Mouse (Mus musculus) lung, embryonic 15.5 days (tissue): Measurements from ENCODE around the gene Cacna1b. TPM values are rescaled to one million over a fixed set of nuclear protein-coding genes. Genes with fewer than 3 reads are reported as not detected.

Experiments used
- ATAC-seq: fragments of 200-750 bp; cut with Nextera tagmentation; 2 replicates; pipeline ENCODE4 v1.8.0; 2017; ENCODE audit warnings: moderate number of reproducible peaks, borderline replicate concordance; ENCODE audit not compliant: low FRiP score, low TSS enrichment; ENCODE audit errors: extremely low read depth
- H3K27ac ChIP-seq: fragments of 300-500 bp; sonication (generic); 2 replicates; pipeline ENCODE4 v1.5.1; 2015; ENCODE audit warnings: moderate library complexity, mild to moderate bottlenecking, inconsistent platforms
- H3K27me3 ChIP-seq: fragments of 300-500 bp; sonication (generic); 2 replicates; pipeline ENCODE4 v1.6.1; 2015; ENCODE audit warnings: inconsistent platforms
- H3K36me3 ChIP-seq: fragments of 300-500 bp; sonication (generic); 2 replicates; pipeline ENCODE4 v1.6.1; 2015; ENCODE audit warnings: inconsistent platforms
- H3K4me1 ChIP-seq: fragments of 300-500 bp; sonication (generic); 2 replicates; pipeline ENCODE4 v1.6.1; 2015; ENCODE audit warnings: inconsistent platforms
- H3K4me2 ChIP-seq: fragments of 300-500 bp; sonication (generic); 2 replicates; pipeline ENCODE4 v1.6.1; 2015; ENCODE audit warnings: inconsistent platforms, mild to moderate bottlenecking, moderate library complexity
- H3K4me3 ChIP-seq: fragments of 300-500 bp; sonication (generic); 2 replicates; pipeline ENCODE4 v1.5.1; 2015; ENCODE audit warnings: mild to moderate bottlenecking, inconsistent platforms
- H3K9ac ChIP-seq: fragments of 300-500 bp; sonication (generic); 2 replicates; pipeline ENCODE4 v1.6.1; 2015; ENCODE audit warnings: inconsistent platforms
- H3K9me3 ChIP-seq: fragments of 300-500 bp; sonication (generic); 2 replicates; pipeline ENCODE4 v1.6.1; 2016; ENCODE audit warnings: inconsistent platforms
- WGBS: fragments of 180-500 bp; shearing (Covaris S2); methylation state at CpG from one replicate; pipeline ENCODE4 v1.1.7; 2015; 5-methylcytosine and 5-hydroxymethylcytosine counted together
- polyA plus RNA-seq: library from polyadenylated mRNA; unstranded; fragments of >200 nt; fragmentation: Nextera tagmentation; extraction: Ambion mirVana; gene quantifications from 2 replicates; pipeline ENCODE4 v1.2.1, GENCODE M21; 2015

Cacna1b gene
- polyA plus RNA-seq, 1 experiment from 2014 or later: 0.31 TPM

DNA sequence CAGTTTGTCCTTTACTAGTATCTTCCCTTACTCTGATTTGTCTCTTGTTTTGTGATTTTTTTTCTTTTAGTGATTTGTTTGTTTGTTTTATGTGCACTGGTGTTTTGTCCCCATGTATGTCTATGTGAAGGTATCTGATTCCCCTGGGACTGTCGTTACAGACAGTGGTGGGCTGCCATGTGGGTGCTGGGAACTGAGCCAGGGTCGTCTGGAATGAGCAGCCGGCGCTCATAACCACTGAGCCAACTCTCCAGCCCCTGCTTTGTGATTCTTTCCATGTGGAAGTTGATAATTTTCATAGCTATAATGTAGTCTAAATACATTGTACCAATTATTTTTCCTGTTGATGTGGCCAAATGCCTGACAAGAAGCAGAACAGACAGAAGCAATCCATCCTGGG is 7.9 kb upstream of the Cacna1b start:
- WGBS: 60% methylated on average over 4 of the region's 4 CpGs
- Histone ChIP-seq H3K36me3 (no peaks in the 10 kb centered on the region), H3K27ac (no peak overlapping the region), H3K4me1 (no peaks in the 10 kb centered on the region), H3K4me2 (no peak overlapping the region), H3K27me3 (no peaks in the 10 kb centered on the region), H3K9me3 (no peaks in the 10 kb centered on the region), H3K4me3 (no peak overlapping the region), H3K9ac (no peak overlapping the region)
- ATAC-seq: no peak

DNA sequence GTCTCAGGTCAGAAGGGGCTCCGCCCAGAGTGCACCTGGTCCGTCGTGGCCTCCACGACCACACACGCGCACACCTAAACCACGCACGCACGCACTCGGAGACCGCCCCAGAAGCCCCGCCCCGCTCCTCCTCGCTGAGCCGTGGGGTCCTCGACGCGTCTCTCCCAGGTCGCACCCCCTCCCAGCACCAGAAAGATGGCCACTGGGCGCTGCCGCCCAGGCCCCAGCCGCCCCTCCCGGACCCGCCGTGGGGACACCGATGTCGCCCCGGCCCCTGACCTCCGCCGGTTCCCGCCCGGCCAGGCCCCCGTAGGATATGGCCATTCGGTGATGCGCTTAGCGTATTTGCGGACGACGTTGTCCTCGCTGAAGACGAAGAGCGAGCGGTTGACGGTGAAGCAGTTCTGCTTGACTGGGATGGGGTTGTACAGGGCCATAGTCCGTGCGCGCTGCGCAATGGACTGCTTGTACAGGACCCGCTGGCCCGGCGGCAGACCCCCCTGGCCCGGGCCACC is 449 bp downstream of the Cacna1b start:
- ATAC-seq: peak; percentile 43; the same call in 1 of the 2 replicates
- Histone ChIP-seq H3K9ac (no peak overlapping the region), H3K36me3 (no peaks in the 10 kb centered on the region)

DNA sequence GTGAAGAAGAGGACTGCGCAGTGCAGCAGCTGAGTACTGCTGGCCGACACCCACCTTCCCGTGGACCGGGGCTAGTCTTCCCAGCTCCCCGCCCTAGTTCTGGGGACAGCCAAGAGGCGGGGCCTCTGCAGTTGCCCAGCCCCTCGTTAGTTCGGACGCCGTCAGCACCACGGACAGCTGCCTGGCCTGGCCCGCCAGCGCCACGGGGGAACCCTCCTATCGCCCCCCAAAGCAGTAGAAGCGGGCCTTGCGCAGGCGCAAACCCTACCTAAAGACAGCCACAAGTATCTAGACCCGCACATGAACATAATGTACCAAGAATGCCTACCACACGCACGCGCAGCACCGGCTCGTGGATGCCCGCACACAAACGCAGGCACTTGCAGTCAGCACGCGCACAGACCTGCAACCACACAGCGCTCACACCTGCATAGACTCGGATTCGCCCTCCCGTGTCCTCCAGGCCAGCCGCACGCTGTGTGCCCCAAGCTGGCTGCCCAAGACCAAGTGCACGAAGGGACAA is 968 bp downstream of the Cacna1b start:
- Histone ChIP-seq H3K4me3 (peak overlapping the region; percentile 53), H3K27ac (no peak overlapping the region), H3K4me1 (peaks cover 19% of the 10 kb centered on the region), H3K9ac (no peak overlapping the region), H3K36me3 (no peaks in the 10 kb centered on the region), H3K9me3 (no peaks in the 10 kb centered on the region), H3K27me3 (peaks cover 36% of the 10 kb centered on the region), H3K4me2 (peak overlapping the region; percentile 98)
- WGBS: under 1% methylated on average over 35 of the region's 35 CpGs
- peak; percentile 74; the same call in 1 of the 2 replicates for ATAC-seq

More for the DNA sequence above, 449 bp downstream of the Cacna1b start:
- no peak overlapping the region for H3K27ac ChIP-seq
- peaks cover 36% of the 10 kb centered on the region for H3K27me3 ChIP-seq
- no peaks in the 10 kb centered on the region for H3K9me3 ChIP-seq
- under 1% methylated on average over 47 of the region's 52 CpGs for WGBS
- peaks cover 19% of the 10 kb centered on the region for H3K4me1 ChIP-seq
- H3K4me3 ChIP-seq: peak overlapping the region; percentile 53
- peak overlapping the region; percentile 98 for H3K4me2 ChIP-seq

DNA sequence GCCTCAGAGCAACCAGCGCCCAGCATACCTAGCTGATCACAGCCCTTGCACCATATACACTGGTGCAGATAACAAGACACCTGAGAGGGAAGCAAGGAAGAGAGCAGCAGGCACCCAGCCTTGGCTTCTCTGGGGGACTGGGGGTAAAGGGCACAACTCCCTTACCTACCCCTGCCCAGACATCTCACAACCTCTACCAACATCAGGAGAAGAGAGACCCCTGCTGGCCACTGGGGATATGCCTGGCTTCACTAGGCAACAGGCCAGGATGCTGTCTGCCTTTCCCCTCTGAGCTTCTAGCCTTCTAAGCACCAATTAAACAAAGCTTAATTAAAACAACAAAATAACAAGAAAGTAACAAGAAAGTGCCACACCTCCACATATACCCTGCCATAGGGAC is 7.7 kb downstream of the Cacna1b start:
- peak; percentile 17; the same call in 1 of the 2 replicates for ATAC-seq
- no peaks in the 10 kb centered on the region for H3K9me3 ChIP-seq

DNA sequence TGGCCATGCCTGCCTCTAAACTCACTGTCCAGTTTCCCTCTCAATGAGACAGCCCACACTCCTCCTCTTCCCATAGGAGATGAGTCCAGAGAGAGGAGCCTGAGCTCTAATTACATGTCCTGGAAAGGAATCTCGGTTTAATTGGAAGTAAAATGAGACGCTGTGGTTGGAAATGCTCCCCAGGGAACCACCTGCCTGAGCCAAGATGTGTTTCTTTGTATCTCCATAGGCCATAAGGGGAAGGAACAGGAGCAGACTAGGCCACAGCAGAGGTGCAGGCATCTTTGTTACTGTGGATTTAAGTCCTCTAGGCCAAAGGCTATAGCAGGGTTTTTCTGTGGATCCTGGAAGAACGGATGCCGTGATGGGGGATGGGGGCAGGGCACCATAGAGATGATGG is 10.4 kb downstream of the Cacna1b start:
- H3K36me3 ChIP-seq: no peaks in the 10 kb centered on the region
- H3K4me2 ChIP-seq: no peak overlapping the region
- no peaks in the 10 kb centered on the region for H3K27me3 ChIP-seq
- H3K9me3 ChIP-seq: no peaks in the 10 kb centered on the region
- H3K4me1 ChIP-seq: no peaks in the 10 kb centered on the region
- 74% methylated on average over 4 of the region's 4 CpGs for WGBS
- no peak overlapping the region for H3K9ac ChIP-seq
- H3K4me3 ChIP-seq: no peak overlapping the region
- ATAC-seq: no peak
- no peak overlapping the region for H3K27ac ChIP-seq

More for the DNA sequence above, 7.7 kb downstream of the Cacna1b start:
- no peak overlapping the region for H3K4me2 ChIP-seq
- H3K27me3 ChIP-seq: no peaks in the 10 kb centered on the region
- 90% methylated on average over 1 of the region's 1 CpGs for WGBS
- H3K36me3 ChIP-seq: no peaks in the 10 kb centered on the region
- H3K4me3 ChIP-seq: no peak overlapping the region
- H3K4me1 ChIP-seq: no peaks in the 10 kb centered on the region
- H3K9ac ChIP-seq: no peak overlapping the region
- H3K27ac ChIP-seq: no peak overlapping the region

DNA sequence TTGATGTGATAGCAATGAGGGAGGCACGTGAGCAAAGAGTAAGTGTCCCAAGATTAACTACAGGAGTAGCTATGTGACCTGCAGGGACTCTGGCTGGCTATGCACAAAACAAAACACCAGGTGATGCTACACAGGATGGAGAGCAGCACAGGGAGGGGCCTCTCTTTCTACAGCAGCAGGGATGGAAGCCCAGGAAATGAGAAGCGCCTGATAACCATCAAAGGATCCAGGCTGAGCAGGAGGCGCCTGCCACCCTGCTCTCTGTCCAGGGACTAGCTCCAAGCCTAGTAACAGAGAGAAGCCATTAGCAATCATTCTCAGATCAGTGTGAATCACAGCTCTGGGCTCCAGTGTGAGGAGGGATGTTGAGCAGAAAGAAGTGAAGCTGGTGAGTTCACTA is 12.9 kb downstream of the Cacna1b start:
- Histone ChIP-seq H3K9me3 (no peaks in the 10 kb centered on the region), H3K4me1 (no peaks in the 10 kb centered on the region), H3K27ac (no peak overlapping the region), H3K4me3 (no peak overlapping the region), H3K36me3 (no peaks in the 10 kb centered on the region), H3K9ac (no peak overlapping the region), H3K4me2 (no peak overlapping the region), H3K27me3 (no peaks in the 10 kb centered on the region)
- 48% methylated on average over 3 of the region's 3 CpGs for WGBS
- no peak for ATAC-seq

DNA sequence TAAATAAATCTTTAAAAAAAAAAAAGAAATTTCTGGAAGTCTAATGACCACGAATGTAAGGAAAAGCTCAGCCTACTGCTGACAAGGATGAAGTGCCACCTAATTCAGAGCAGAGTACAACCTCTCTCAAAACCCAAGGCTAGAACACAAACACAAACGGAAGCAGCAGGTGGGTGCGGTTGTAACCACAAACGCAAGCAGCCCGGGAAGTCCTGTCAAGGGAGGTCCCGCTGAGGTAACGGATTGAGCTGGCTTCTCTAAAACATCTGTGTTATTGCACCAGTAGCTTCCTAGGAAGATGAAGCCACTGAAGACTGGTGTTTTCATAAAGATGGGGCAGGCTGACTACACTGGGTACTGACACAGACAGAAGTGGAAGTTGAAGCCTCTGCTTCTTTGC is 15.1 kb downstream of the Cacna1b start:
- Histone ChIP-seq H3K27ac (no peak overlapping the region), H3K36me3 (no peaks in the 10 kb centered on the region), H3K9ac (no peak overlapping the region), H3K4me3 (no peak overlapping the region), H3K27me3 (no peaks in the 10 kb centered on the region), H3K9me3 (no peaks in the 10 kb centered on the region), H3K4me1 (no peaks in the 10 kb centered on the region), H3K4me2 (no peak overlapping the region)
- ATAC-seq: no peak
- 45% methylated on average over 7 of the region's 7 CpGs for WGBS

DNA sequence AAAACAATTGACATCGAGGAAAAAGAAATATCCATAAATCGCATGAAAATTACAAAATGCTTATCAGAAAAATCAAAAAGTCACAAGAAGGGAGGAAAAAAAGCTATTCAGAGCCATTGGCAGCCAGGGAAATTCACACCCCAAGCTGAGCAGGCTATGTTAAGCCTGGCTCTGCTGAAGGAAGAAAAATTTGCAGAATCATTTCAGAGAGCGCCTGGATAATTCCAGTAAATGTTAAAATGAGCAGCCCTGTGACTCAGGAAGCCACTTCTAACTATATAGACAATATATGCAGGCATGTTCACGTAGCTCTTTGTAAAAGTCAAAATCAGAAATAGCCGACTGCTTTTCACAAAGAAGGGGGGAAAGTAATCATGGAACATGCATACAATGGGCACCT is 23.3 kb downstream of the Cacna1b start:
- no peak overlapping the region for H3K27ac ChIP-seq
- 86% methylated on average over 5 of the region's 5 CpGs for WGBS
- H3K4me3 ChIP-seq: no peak overlapping the region
- no peaks in the 10 kb centered on the region for H3K36me3 ChIP-seq
- H3K9ac ChIP-seq: no peak overlapping the region
- no peaks in the 10 kb centered on the region for H3K9me3 ChIP-seq
- no peak for ATAC-seq
- no peaks in the 10 kb centered on the region for H3K27me3 ChIP-seq
- H3K4me1 ChIP-seq: no peaks in the 10 kb centered on the region
- H3K4me2 ChIP-seq: no peak overlapping the region

DNA sequence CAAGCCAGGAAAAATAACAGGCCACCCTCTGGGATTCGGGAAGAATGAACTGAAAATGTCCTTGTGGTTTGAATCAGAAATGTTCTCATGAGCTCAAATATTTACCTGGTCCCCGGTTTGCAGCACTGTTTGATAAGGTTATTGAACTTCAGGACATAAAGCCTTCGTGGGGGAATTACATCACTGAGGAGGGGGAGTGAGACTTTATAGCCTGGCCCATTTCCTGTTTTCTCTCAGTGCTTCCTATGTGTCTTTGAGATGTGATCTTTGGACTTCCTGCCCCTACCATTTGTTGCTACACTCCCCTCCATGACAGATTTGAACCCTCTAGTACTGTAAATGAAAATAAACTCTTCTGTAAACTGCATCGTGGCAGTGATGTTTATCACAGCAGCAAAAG is 29.8 kb downstream of the Cacna1b start:
- Histone ChIP-seq H3K27me3 (no peaks in the 10 kb centered on the region), H3K27ac (no peak overlapping the region), H3K4me2 (no peak overlapping the region), H3K36me3 (no peaks in the 10 kb centered on the region), H3K9ac (no peak overlapping the region), H3K9me3 (no peaks in the 10 kb centered on the region), H3K4me3 (no peak overlapping the region), H3K4me1 (no peaks in the 10 kb centered on the region)
- ATAC-seq: no peak
- 42% methylated on average over 4 of the region's 4 CpGs for WGBS

DNA sequence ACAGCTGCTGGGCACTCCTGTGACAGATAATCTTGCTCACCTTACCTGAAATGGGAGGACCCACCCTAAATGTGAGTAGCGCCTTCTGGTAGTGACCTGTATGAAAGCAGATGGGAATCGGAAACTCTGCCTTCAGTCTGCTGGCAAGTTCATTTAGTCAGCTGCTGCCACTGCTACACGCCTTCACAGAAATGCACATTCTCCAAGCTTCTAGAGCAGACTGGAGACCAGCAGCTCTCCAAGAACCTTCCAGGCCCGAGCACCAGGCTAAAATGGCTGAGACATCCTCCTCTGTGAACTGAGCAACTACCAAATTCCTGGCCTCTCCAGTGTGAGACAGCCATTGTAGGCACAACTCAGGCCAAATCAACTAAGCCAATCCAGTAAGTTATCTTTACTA is 37.1 kb downstream of the Cacna1b start:
- no peak overlapping the region for H3K9ac ChIP-seq
- no peak overlapping the region for H3K4me2 ChIP-seq
- no peak overlapping the region for H3K27ac ChIP-seq
- ATAC-seq: no peak
- WGBS: 78% methylated on average over 4 of the region's 4 CpGs
- no peak overlapping the region for H3K4me3 ChIP-seq
- no peaks in the 10 kb centered on the region for H3K36me3 ChIP-seq
- no peaks in the 10 kb centered on the region for H3K27me3 ChIP-seq
- no peaks in the 10 kb centered on the region for H3K9me3 ChIP-seq
- H3K4me1 ChIP-seq: no peaks in the 10 kb centered on the region

DNA sequence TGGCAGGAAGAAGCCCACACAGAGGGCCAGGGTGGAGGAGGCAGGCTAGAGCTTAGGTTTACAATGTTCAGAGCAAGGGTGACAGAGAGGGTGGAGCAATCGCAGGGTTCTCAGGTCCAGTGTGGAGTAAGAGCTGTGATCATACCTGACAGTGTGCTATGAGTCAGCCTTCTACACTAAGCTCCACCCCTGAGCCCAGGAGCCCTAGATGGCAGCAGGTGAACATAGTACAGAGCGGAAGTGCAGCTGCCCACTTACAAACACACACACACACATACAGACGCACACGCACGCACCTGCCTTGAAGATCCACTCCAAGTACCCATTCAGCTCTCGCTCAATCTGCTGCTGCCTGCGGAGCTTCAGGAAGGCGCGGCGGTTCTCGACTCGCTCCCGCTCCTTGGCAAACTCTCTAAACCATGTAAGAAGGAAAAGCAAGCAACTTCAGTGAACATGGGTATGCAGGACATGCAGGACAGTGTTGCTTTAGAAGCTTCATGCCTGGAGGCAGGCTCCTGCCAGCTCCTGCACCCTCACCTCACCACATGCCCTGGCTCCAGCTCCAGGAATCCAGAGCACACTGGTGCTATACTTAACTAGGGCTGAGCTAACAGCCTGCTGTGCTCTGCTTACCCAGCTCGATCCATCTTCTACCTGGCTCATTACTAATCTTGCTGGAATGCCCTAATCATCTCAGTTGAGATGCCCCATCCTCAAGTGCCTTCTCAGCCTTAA is 43.1 kb downstream of the Cacna1b start:
- 66% methylated on average over 14 of the region's 14 CpGs for WGBS

DNA sequence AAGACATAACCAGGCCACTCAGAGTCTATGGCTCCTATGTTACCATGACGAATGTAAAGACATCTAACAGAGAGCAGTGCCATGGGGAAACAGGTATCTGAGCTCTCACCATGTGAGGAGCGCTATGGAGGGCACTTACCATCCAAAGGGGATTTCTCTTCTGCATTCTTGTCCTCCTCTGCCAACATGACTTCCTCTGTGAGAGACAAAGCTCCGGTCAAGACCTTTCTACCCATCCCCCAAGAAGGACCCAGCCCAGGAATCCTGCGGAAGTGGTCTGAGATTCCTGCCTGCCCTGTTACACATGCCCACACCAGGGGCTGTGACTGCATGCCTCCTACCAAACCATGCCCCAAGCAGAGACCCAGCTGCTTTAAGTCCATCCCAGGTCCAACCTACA is 44.0 kb downstream of the Cacna1b start:
- Histone ChIP-seq H3K27me3 (no peaks in the 10 kb centered on the region), H3K4me2 (no peak overlapping the region), H3K4me1 (no peaks in the 10 kb centered on the region), H3K9me3 (no peaks in the 10 kb centered on the region), H3K9ac (no peak overlapping the region), H3K27ac (no peak overlapping the region), H3K36me3 (no peaks in the 10 kb centered on the region), H3K4me3 (no peak overlapping the region)
- WGBS: 71% methylated on average over 4 of the region's 4 CpGs
- ATAC-seq: no peak

More for the DNA sequence above, 43.1 kb downstream of the Cacna1b start:
- Histone ChIP-seq H3K4me3 (no peak overlapping the region), H3K4me2 (0 out of 2 replicates have a peak overlapping the region, but pooled peaks have one; percentile 18), H3K9me3 (no peaks in the 10 kb centered on the region), H3K4me1 (no peaks in the 10 kb centered on the region), H3K9ac (no peak overlapping the region), H3K36me3 (no peaks in the 10 kb centered on the region), H3K27me3 (no peaks in the 10 kb centered on the region), H3K27ac (peak overlapping the region; percentile 18; the same call in 1 of the 2 replicates)
- peak; percentile 78 for ATAC-seq
